Mouse (Mus musculus) embryo, embryonic 10.5 days (tissue): ENCODE data around the gene Gm21812.
"Not testable (repeated sequence)": the region's sequence is repeated elsewhere in the genome, so short reads cannot be mapped to it uniquely, and the experiment has no call there.

Experiments
- DNase-seq: peaks from one replicate; pipeline ENCODE4 v3.0.0-alpha.2; 2015; ENCODE audit warnings: low spot score

Gene Gm21812

DNA sequence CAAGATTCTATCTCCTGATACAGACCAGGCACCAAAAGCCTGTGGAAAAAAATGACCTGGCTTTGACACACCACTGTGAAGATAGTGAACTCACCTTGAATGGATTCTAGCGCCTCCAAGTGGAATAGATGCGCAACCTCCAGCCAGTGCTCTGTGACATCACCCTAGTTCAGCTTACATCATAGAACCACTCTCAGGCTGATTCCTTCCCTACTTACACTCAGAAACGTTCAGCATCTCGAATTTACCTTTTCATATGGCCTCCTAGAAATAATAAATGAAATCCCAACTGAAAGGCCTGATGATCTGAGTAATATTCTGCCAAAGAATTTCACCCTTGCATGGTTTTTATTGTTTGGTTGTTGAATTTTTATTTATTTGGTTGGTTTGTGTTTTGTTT lies at the start of gene Gm21812:
Gene Gm21812 (minus strand): TSS at position 101 of the 400 bp plus-strand sequence.
- not testable (repeated sequence) for DNase-seq
